Mouse (Mus musculus): ENCODE results near the gene Optn. TPM values are rescaled to one million over a fixed set of nuclear protein-coding genes. Genes with fewer than 3 reads are reported as not detected.
"Not testable (repeated sequence)": the region's sequence is repeated elsewhere in the genome, so short reads cannot be mapped to it uniquely, and the experiment has no call there.

Gene Optn
- polyA plus RNA-seq, 1 experiment from 2014 or later = 2.3 TPM

- Histone ChIP-seq H3K4me3 (no peak overlapping the region), H3K9me3 (no peaks in the 10 kb centered on the region), H3K27me3 (ENCODE audit: poor library complexity, severe bottlenecking) (no peaks in the 10 kb centered on the region; the same call in 1 of the 2 replicates), H3K36me3 (replicated peaks) (no peaks in the 10 kb centered on the region), H3K27ac (no peak overlapping the region), H3K4me1 (peaks cover 7% of the 10 kb centered on the region)
- 67% methylated on average over 2 of the region's 2 CpGs for WGBS
- DNase-seq (ENCODE audit: extremely low spot score, low spot score) = no peak
Observed at GRCm38 (mm10) chr2:5077937-5078336, 14.1 kb upstream of the Optn start.

GRCm38 (mm10) chr2:5077490-5077889, 13.6 kb upstream of the Optn start:
- Histone ChIP-seq H3K36me3 (replicated peaks) (no peaks in the 10 kb centered on the region), H3K9me3 (no peaks in the 10 kb centered on the region), H3K4me3 (no peak overlapping the region), H3K27me3 (ENCODE audit: poor library complexity, severe bottlenecking) (no peaks in the 10 kb centered on the region; the same call in 1 of the 2 replicates), H3K27ac (no peak overlapping the region), H3K4me1 (peaks cover 7% of the 10 kb centered on the region)
- 84% methylated on average over 2 of the region's 2 CpGs for WGBS
- no peak for DNase-seq (ENCODE audit: extremely low spot score, low spot score)

- Histone ChIP-seq H3K9me3 (no peaks in the 10 kb centered on the region), H3K4me3 (no peak overlapping the region), H3K27ac (no peak overlapping the region), H3K27me3 (ENCODE audit: poor library complexity, severe bottlenecking) (no peaks in the 10 kb centered on the region; the same call in 1 of the 2 replicates), H3K4me1 (peaks cover 6% of the 10 kb centered on the region), H3K36me3 (replicated peaks) (no peaks in the 10 kb centered on the region)
- DNase-seq (ENCODE audit: extremely low spot score, low spot score) = no peak
Observed at GRCm38 (mm10) chr2:5075856-5076255, 12.0 kb upstream of the Optn start.

- H3K27ac ChIP-seq = no peak overlapping the region
- WGBS = 77% methylated on average over 2 of the region's 2 CpGs
- no peaks in the 10 kb centered on the region for H3K36me3 ChIP-seq (replicated peaks)
Observed at GRCm38 (mm10) chr2:5075432-5075831, 11.6 kb upstream of the Optn start.

GRCm38 (mm10) chr2:5073785-5074184, 9.9 kb upstream of the Optn start:
- H3K27ac ChIP-seq = no peak overlapping the region
- DNase-seq (ENCODE audit: extremely low spot score, low spot score) = no peak
- H3K36me3 ChIP-seq (replicated peaks) = no peaks in the 10 kb centered on the region
- H3K4me3 ChIP-seq = no peak overlapping the region
- H3K27me3 ChIP-seq (ENCODE audit: poor library complexity, severe bottlenecking) = no peaks in the 10 kb centered on the region
- WGBS = 83% methylated on average over 3 of the region's 3 CpGs
- H3K4me1 ChIP-seq = no peaks in the 10 kb centered on the region
- H3K9me3 ChIP-seq = peaks cover 6% of the 10 kb centered on the region; the same call in 1 of the 2 replicates

More at GRCm38 (mm10) chr2:5075432-5075831, 11.6 kb upstream of the Optn start:
- Histone ChIP-seq H3K4me1 (peaks cover 2% of the 10 kb centered on the region), H3K9me3 (no peaks in the 10 kb centered on the region), H3K4me3 (no peak overlapping the region), H3K27me3 (ENCODE audit: poor library complexity, severe bottlenecking) (no peaks in the 10 kb centered on the region)
- DNase-seq (ENCODE audit: extremely low spot score, low spot score) = no peak

- Histone ChIP-seq H3K36me3 (replicated peaks) (no peaks in the 10 kb centered on the region), H3K4me1 (peaks cover 14% of the 10 kb centered on the region), H3K4me3 (no peak overlapping the region), H3K27ac (no peak overlapping the region), H3K9me3 (peaks cover 6% of the 10 kb centered on the region; the same call in 1 of the 2 replicates), H3K27me3 (ENCODE audit: poor library complexity, severe bottlenecking) (peaks cover 19% of the 10 kb centered on the region)
- no peak for DNase-seq (ENCODE audit: extremely low spot score, low spot score)
- WGBS = 85% methylated on average over 4 of the region's 4 CpGs
Observed at GRCm38 (mm10) chr2:5067951-5068350, 4.1 kb upstream of the Optn start.

- not testable (repeated sequence) for DNase-seq (ENCODE audit: extremely low spot score, low spot score); H3K27ac ChIP-seq; H3K36me3 ChIP-seq (replicated peaks); H3K9me3 ChIP-seq; H3K4me3 ChIP-seq
- 84% methylated on average over 2 of the region's 2 CpGs for WGBS
- Histone ChIP-seq H3K4me1 (peaks cover 18% of the 10 kb centered on the region), H3K27me3 (ENCODE audit: poor library complexity, severe bottlenecking) (peaks cover 26% of the 10 kb centered on the region)
Observed at GRCm38 (mm10) chr2:5067254-5067653, 3.4 kb upstream of the Optn start.

- Histone ChIP-seq H3K4me3 (peak overlapping the region; percentile 68), H3K27me3 (ENCODE audit: poor library complexity, severe bottlenecking) (peaks cover 50% of the 10 kb centered on the region), H3K4me1 (peaks cover 18% of the 10 kb centered on the region), H3K9me3 (peaks cover 5% of the 10 kb centered on the region; the same call in 1 of the 2 replicates), H3K36me3 (replicated peaks) (no peaks in the 10 kb centered on the region), H3K27ac (no peak overlapping the region)
- DNase-seq (ENCODE audit: extremely low spot score, low spot score) = no peak
- WGBS = 33% methylated on average over 4 of the region's 4 CpGs
Observed at GRCm38 (mm10) chr2:5064247-5064646, 396 bp upstream of the Optn start.

GRCm38 (mm10) chr2:5062496-5063298, 1.2 kb downstream of the Optn start:
- Histone ChIP-seq H3K36me3 (replicated peaks) (no peaks in the 10 kb centered on the region), H3K27ac (no peak overlapping the region), H3K4me3 (peak overlapping the region; percentile 68), H3K9me3 (no peaks in the 10 kb centered on the region), H3K27me3 (ENCODE audit: poor library complexity, severe bottlenecking) (peaks cover 50% of the 10 kb centered on the region), H3K4me1 (peaks cover 18% of the 10 kb centered on the region)
- no peak for DNase-seq (ENCODE audit: extremely low spot score, low spot score)
- WGBS = 53% methylated on average over 16 of the region's 16 CpGs

GRCm38 (mm10) chr2:5061133-5061708, 2.6 kb downstream of the Optn start:
- Histone ChIP-seq H3K27ac (no peak overlapping the region), H3K9me3 (no peaks in the 10 kb centered on the region), H3K4me1 (peaks cover 18% of the 10 kb centered on the region), H3K4me3 (no peak overlapping the region), H3K36me3 (replicated peaks) (no peaks in the 10 kb centered on the region), H3K27me3 (ENCODE audit: poor library complexity, severe bottlenecking) (peaks cover 50% of the 10 kb centered on the region)
- WGBS = 89% methylated on average over 8 of the region's 8 CpGs
- DNase-seq (ENCODE audit: extremely low spot score, low spot score) = no peak

GRCm38 (mm10) chr2:5059997-5060396, 3.9 kb downstream of the Optn start:
- Histone ChIP-seq H3K9me3 (no peaks in the 10 kb centered on the region), H3K27ac (no peak overlapping the region), H3K36me3 (replicated peaks) (no peaks in the 10 kb centered on the region), H3K4me3 (no peak overlapping the region), H3K4me1 (peaks cover 18% of the 10 kb centered on the region), H3K27me3 (ENCODE audit: poor library complexity, severe bottlenecking) (peaks cover 50% of the 10 kb centered on the region)
- DNase-seq (ENCODE audit: extremely low spot score, low spot score) = no peak
- WGBS = 76% methylated on average over 4 of the region's 4 CpGs

GRCm38 (mm10) chr2:5058436-5058835, 5.4 kb downstream of the Optn start:
- Histone ChIP-seq H3K9me3 (no peaks in the 10 kb centered on the region), H3K36me3 (replicated peaks) (no peaks in the 10 kb centered on the region), H3K4me3 (no peak overlapping the region), H3K4me1 (peaks cover 8% of the 10 kb centered on the region), H3K27ac (no peak overlapping the region), H3K27me3 (ENCODE audit: poor library complexity, severe bottlenecking) (peaks cover 36% of the 10 kb centered on the region)
- DNase-seq (ENCODE audit: extremely low spot score, low spot score) = no peak
- 84% methylated on average over 5 of the region's 5 CpGs for WGBS

- Histone ChIP-seq H3K27me3 (ENCODE audit: poor library complexity, severe bottlenecking) (peaks cover 6% of the 10 kb centered on the region; the same call in 1 of the 2 replicates), H3K9me3 (no peaks in the 10 kb centered on the region), H3K4me1 (peaks cover 2% of the 10 kb centered on the region), H3K36me3 (replicated peaks) (no peaks in the 10 kb centered on the region), H3K4me3 (no peak overlapping the region), H3K27ac (no peak overlapping the region)
- DNase-seq (ENCODE audit: extremely low spot score, low spot score) = no peak
- 91% methylated on average over 2 of the region's 2 CpGs for WGBS
Observed at GRCm38 (mm10) chr2:5050562-5050961, 13.3 kb downstream of the Optn start.
